Mouse (Mus musculus): ENCODE results near the gene Myoz2. TPM values are rescaled to one million over a fixed set of nuclear protein-coding genes. Genes with fewer than 3 reads are reported as not detected.

The Myoz2 gene
- polyA plus RNA-seq, 1 experiment from 2014 or later: 21.6 TPM

GRCm38 (mm10) chr3:122986906-122987305 lies 47.9 kb downstream of the Myoz2 start:
- Histone ChIP-seq H3K9me3 (replicated peaks; ENCODE audit: control insufficient read depth, low read length) (no peaks in the 10 kb centered on the region), H3K27me3 (ENCODE audit: control insufficient read depth, insufficient read depth, low read length) (no peaks in the 10 kb centered on the region), H3K27ac (ENCODE audit: low read length) (peak overlapping the region; percentile 10), H3K4me1 (ENCODE audit: control insufficient read depth, insufficient read depth, low read length) (peaks cover 6% of the 10 kb centered on the region; the same call in 1 of the 2 replicates), H3K4me2 (ENCODE audit: low read depth, low read length) (no peak overlapping the region), H3K4me3 (replicated peaks; ENCODE audit: low read length) (no peak overlapping the region), H3K9ac (ENCODE audit: low read length) (no peak overlapping the region), H3K36me3 (ENCODE audit: control insufficient read depth, insufficient read depth, low read length) (no peaks in the 10 kb centered on the region)
- no peak for ATAC-seq (ENCODE audit: insufficient read depth, low FRiP score)
- 75% methylated on average over 11 of the region's 11 CpGs for WGBS

- peaks cover 6% of the 10 kb centered on the region; the same call in 1 of the 2 replicates for H3K4me1 ChIP-seq (ENCODE audit: control insufficient read depth, insufficient read depth, low read length)
- no peak overlapping the region for H3K4me2 ChIP-seq (ENCODE audit: low read depth, low read length)
- no peaks in the 10 kb centered on the region for H3K27me3 ChIP-seq (ENCODE audit: control insufficient read depth, insufficient read depth, low read length)
- 30% methylated on average over 1 of the region's 1 CpGs for WGBS
- ATAC-seq (ENCODE audit: insufficient read depth, low FRiP score): no peak
- H3K4me3 ChIP-seq (replicated peaks; ENCODE audit: low read length): no peak overlapping the region
- no peaks in the 10 kb centered on the region for H3K9me3 ChIP-seq (replicated peaks; ENCODE audit: control insufficient read depth, low read length)
- peak overlapping the region; percentile 10 for H3K27ac ChIP-seq (ENCODE audit: low read length)
- H3K9ac ChIP-seq (ENCODE audit: low read length): no peak overlapping the region
- no peaks in the 10 kb centered on the region for H3K36me3 ChIP-seq (ENCODE audit: control insufficient read depth, insufficient read depth, low read length)
Observed at GRCm38 (mm10) chr3:122986386-122986785, 48.4 kb downstream of the Myoz2 start.

GRCm38 (mm10) chr3:122985183-122985944 lies 49.5 kb downstream of the Myoz2 start:
- Histone ChIP-seq H3K9ac (ENCODE audit: low read length) (peak overlapping the region; percentile 95), H3K36me3 (ENCODE audit: control insufficient read depth, insufficient read depth, low read length) (no peaks in the 10 kb centered on the region), H3K4me2 (ENCODE audit: low read depth, low read length) (peak overlapping the region; percentile 75), H3K27ac (ENCODE audit: low read length) (peak overlapping the region; percentile 98), H3K9me3 (replicated peaks; ENCODE audit: control insufficient read depth, low read length) (no peaks in the 10 kb centered on the region), H3K4me1 (ENCODE audit: control insufficient read depth, insufficient read depth, low read length) (peaks cover 6% of the 10 kb centered on the region; the same call in 1 of the 2 replicates), H3K4me3 (replicated peaks; ENCODE audit: low read length) (peak overlapping the region; percentile 84), H3K27me3 (ENCODE audit: control insufficient read depth, insufficient read depth, low read length) (no peaks in the 10 kb centered on the region)
- ATAC-seq (ENCODE audit: insufficient read depth, low FRiP score): no peak
- 16% methylated on average over 13 of the region's 13 CpGs for WGBS

GRCm38 (mm10) chr3:122984249-122985182 lies 50.3 kb downstream of the Myoz2 start, which contains the start of gene Usp53:
Usp53 (minus strand) TSS chr3:122984510.
- peak within 1 kb of the TSS; percentile 98 for H3K27ac ChIP-seq (ENCODE audit: low read length)
- peaks cover 6% of the 10 kb centered on the region; the same call in 1 of the 2 replicates for H3K4me1 ChIP-seq (ENCODE audit: control insufficient read depth, insufficient read depth, low read length)
- H3K4me2 ChIP-seq (ENCODE audit: low read depth, low read length): peak within 1 kb of the TSS; percentile 75
- no peaks in the 10 kb centered on the region for H3K27me3 ChIP-seq (ENCODE audit: control insufficient read depth, insufficient read depth, low read length)
- peak within 1 kb of the TSS; percentile 84 for H3K4me3 ChIP-seq (replicated peaks; ENCODE audit: low read length)
- H3K36me3 ChIP-seq (ENCODE audit: control insufficient read depth, insufficient read depth, low read length): no peaks in the 10 kb centered on the region
- peak; percentile 97 for ATAC-seq (ENCODE audit: insufficient read depth, low FRiP score)
- under 1% methylated on average over 81 of the region's 94 CpGs for WGBS
- H3K9ac ChIP-seq (ENCODE audit: low read length): peak within 1 kb of the TSS; percentile 95
- H3K9me3 ChIP-seq (replicated peaks; ENCODE audit: control insufficient read depth, low read length): no peaks in the 10 kb centered on the region

- Histone ChIP-seq H3K4me3 (replicated peaks; ENCODE audit: low read length) (peak overlapping the region; percentile 84), H3K9ac (ENCODE audit: low read length) (peak overlapping the region; percentile 86), H3K4me1 (ENCODE audit: control insufficient read depth, insufficient read depth, low read length) (peaks cover 6% of the 10 kb centered on the region; the same call in 1 of the 2 replicates), H3K9me3 (replicated peaks; ENCODE audit: control insufficient read depth, low read length) (no peaks in the 10 kb centered on the region), H3K36me3 (ENCODE audit: control insufficient read depth, insufficient read depth, low read length) (no peaks in the 10 kb centered on the region), H3K4me2 (ENCODE audit: low read depth, low read length) (peak overlapping the region; percentile 73), H3K27me3 (ENCODE audit: control insufficient read depth, insufficient read depth, low read length) (no peaks in the 10 kb centered on the region), H3K27ac (ENCODE audit: low read length) (peak overlapping the region; percentile 93)
- 0% methylated on average over 30 of the region's 30 CpGs for WGBS
- ATAC-seq (ENCODE audit: insufficient read depth, low FRiP score): no peak
Observed at GRCm38 (mm10) chr3:122983849-122984248, 51.0 kb downstream of the Myoz2 start.

- H3K36me3 ChIP-seq (ENCODE audit: control insufficient read depth, insufficient read depth, low read length): no peaks in the 10 kb centered on the region
- WGBS: 79% methylated on average over 1 of the region's 1 CpGs
- no peaks in the 10 kb centered on the region for H3K9me3 ChIP-seq (replicated peaks; ENCODE audit: control insufficient read depth, low read length)
- H3K27me3 ChIP-seq (ENCODE audit: control insufficient read depth, insufficient read depth, low read length): no peaks in the 10 kb centered on the region
- peak overlapping the region; percentile 48; the same call in 1 of the 2 replicates for H3K27ac ChIP-seq (ENCODE audit: low read length)
- peaks cover 16% of the 10 kb centered on the region; the same call in 1 of the 2 replicates for H3K4me1 ChIP-seq (ENCODE audit: control insufficient read depth, insufficient read depth, low read length)
- H3K4me3 ChIP-seq (replicated peaks; ENCODE audit: low read length): no peak overlapping the region
- 0 out of 2 replicates have a peak overlapping the region, but pooled peaks have one; percentile 21 for H3K9ac ChIP-seq (ENCODE audit: low read length)
- no peak overlapping the region for H3K4me2 ChIP-seq (ENCODE audit: low read depth, low read length)
- ATAC-seq (ENCODE audit: insufficient read depth, low FRiP score): no peak
Observed at GRCm38 (mm10) chr3:122975964-122976363, 58.9 kb downstream of the Myoz2 start.

GRCm38 (mm10) chr3:122975363-122975762 lies 59.5 kb downstream of the Myoz2 start:
- peaks cover 16% of the 10 kb centered on the region; the same call in 1 of the 2 replicates for H3K4me1 ChIP-seq (ENCODE audit: control insufficient read depth, insufficient read depth, low read length)
- no peak overlapping the region for H3K4me2 ChIP-seq (ENCODE audit: low read depth, low read length)
- ATAC-seq (ENCODE audit: insufficient read depth, low FRiP score): no peak
- no peaks in the 10 kb centered on the region for H3K27me3 ChIP-seq (ENCODE audit: control insufficient read depth, insufficient read depth, low read length)
- H3K27ac ChIP-seq (ENCODE audit: low read length): peak overlapping the region; percentile 8; the same call in 1 of the 2 replicates
- H3K36me3 ChIP-seq (ENCODE audit: control insufficient read depth, insufficient read depth, low read length): no peaks in the 10 kb centered on the region
- H3K4me3 ChIP-seq (replicated peaks; ENCODE audit: low read length): no peak overlapping the region
- 62% methylated on average over 4 of the region's 4 CpGs for WGBS
- no peaks in the 10 kb centered on the region for H3K9me3 ChIP-seq (replicated peaks; ENCODE audit: control insufficient read depth, low read length)
- no peak overlapping the region for H3K9ac ChIP-seq (ENCODE audit: low read length)

- no peak for ATAC-seq (ENCODE audit: insufficient read depth, low FRiP score)
- 57% methylated on average over 3 of the region's 3 CpGs for WGBS
- no peak overlapping the region for H3K9ac ChIP-seq (ENCODE audit: low read length)
Observed at GRCm38 (mm10) chr3:122974833-122975232, 60.0 kb downstream of the Myoz2 start.

More at GRCm38 (mm10) chr3:122974833-122975232, 60.0 kb downstream of the Myoz2 start:
- H3K9me3 ChIP-seq (replicated peaks; ENCODE audit: control insufficient read depth, low read length): no peaks in the 10 kb centered on the region
- peaks cover 16% of the 10 kb centered on the region; the same call in 1 of the 2 replicates for H3K4me1 ChIP-seq (ENCODE audit: control insufficient read depth, insufficient read depth, low read length)
- no peak overlapping the region for H3K4me3 ChIP-seq (replicated peaks; ENCODE audit: low read length)
- no peaks in the 10 kb centered on the region for H3K36me3 ChIP-seq (ENCODE audit: control insufficient read depth, insufficient read depth, low read length)
- no peak overlapping the region for H3K27ac ChIP-seq (ENCODE audit: low read length)
- H3K27me3 ChIP-seq (ENCODE audit: control insufficient read depth, insufficient read depth, low read length): no peaks in the 10 kb centered on the region
- H3K4me2 ChIP-seq (ENCODE audit: low read depth, low read length): no peak overlapping the region

Data from stomach, embryonic 16.5 days (tissue).